Mouse (Mus musculus) activated CD4-positive, CD25-positive, alpha-beta regulatory T cell, adult 4 months (primary cell): ENCODE measurements around the gene Glo1. TPM values are rescaled to one million over a fixed set of nuclear protein-coding genes. Genes with fewer than 3 reads are reported as not detected.

Source experiments
- polyA plus RNA-seq, 2 experiments: library from polyadenylated mRNA; unstranded; fragments of 100-300 nt; shearing (Covaris generic); gene quantifications; one replicate each; pipeline ENCODE4 v1.2.1; 2017

Glo1 gene
- polyA plus RNA-seq, 2 experiments from 2014 or later = 117 to 142 TPM

Other genes starting within 250 kb of the Glo1 start
- 10 to 100 TPM; 51.2 to 51.6 TPM for gene Btbd9, start 50.4 kb downstream of the Glo1 start, polyA plus RNA-seq
- gene Dnah8, start 2.5 kb downstream of the Glo1 start, polyA plus RNA-seq = 10 to 100 TPM; 15.6 to 23.1 TPM